Mouse (Mus musculus) kidney, embryonic 15.5 days (tissue): Measurements from ENCODE around the gene C8b. TPM values are rescaled to one million over a fixed set of nuclear protein-coding genes. Genes with fewer than 3 reads are reported as not detected.

Experiments used
- ATAC-seq: fragments of 200-750 bp; cut with Nextera tagmentation; replicated peaks from 2 replicates; pipeline ENCODE4 v1.8.0; 2017; ENCODE audit warnings: moderate TSS enrichment; ENCODE audit not compliant: low FRiP score
- H3K27ac ChIP-seq: fragments of 300-500 bp; sonication (generic); 2 replicates; pipeline ENCODE4 v1.5.1; 2015; ENCODE audit warnings: mild to moderate bottlenecking, inconsistent platforms
- H3K27me3 ChIP-seq: fragments of 300-500 bp; sonication (generic); 2 replicates; pipeline ENCODE4 v1.6.1; 2015; ENCODE audit warnings: inconsistent platforms
- H3K36me3 ChIP-seq: fragments of 300-500 bp; sonication (generic); 2 replicates; pipeline ENCODE4 v1.6.1; 2015; ENCODE audit warnings: inconsistent platforms
- H3K4me1 ChIP-seq: fragments of 300-500 bp; sonication (generic); 2 replicates; pipeline ENCODE4 v1.6.1; 2015; ENCODE audit warnings: inconsistent platforms
- H3K4me2 ChIP-seq: fragments of 300-500 bp; sonication (generic); 2 replicates; pipeline ENCODE4 v1.6.1; 2015; ENCODE audit warnings: moderate library complexity, mild to moderate bottlenecking, inconsistent platforms
- H3K4me3 ChIP-seq: fragments of 300-500 bp; sonication (generic); replicated peaks from 2 replicates; pipeline ENCODE4 v1.5.1; 2015; ENCODE audit warnings: mild to moderate bottlenecking, inconsistent platforms
- H3K9ac ChIP-seq: fragments of 300-500 bp; sonication (generic); 2 replicates; pipeline ENCODE4 v1.6.1; 2015; ENCODE audit warnings: mild to moderate bottlenecking, inconsistent platforms
- H3K9me3 ChIP-seq: fragments of 300-500 bp; sonication (generic); replicated peaks from 2 replicates; pipeline ENCODE4 v1.6.1; 2016; ENCODE audit warnings: inconsistent platforms
- WGBS: fragments of 180-500 bp; shearing (Covaris S2); methylation state at CpG from one replicate; pipeline ENCODE4 v1.1.7; 2015; ENCODE audit warnings: mixed read lengths; 5-methylcytosine and 5-hydroxymethylcytosine counted together
- polyA plus RNA-seq: library from polyadenylated mRNA; unstranded; fragments of >200 nt; fragmentation: Nextera tagmentation; extraction: Ambion mirVana; gene quantifications from 2 replicates; pipeline ENCODE4 v1.2.1, GENCODE M21; 2015

C8b gene
- polyA plus RNA-seq, 1 experiment from 2014 or later = 0.57 TPM

- H3K9ac ChIP-seq = no peak overlapping the region
- H3K9me3 ChIP-seq = no peaks in the 10 kb centered on the region
- no peak overlapping the region for H3K4me3 ChIP-seq
- ATAC-seq = no peak
- H3K27ac ChIP-seq = no peak overlapping the region
- no peak overlapping the region for H3K4me2 ChIP-seq
- WGBS = 76% methylated on average over 4 of the region's 4 CpGs
- H3K27me3 ChIP-seq = no peaks in the 10 kb centered on the region
- no peaks in the 10 kb centered on the region for H3K4me1 ChIP-seq
- H3K36me3 ChIP-seq = no peaks in the 10 kb centered on the region
These were observed 4.2 kb downstream of the C8b start for GRCm38 (mm10) chr4:104770331-104770730.

DNA sequence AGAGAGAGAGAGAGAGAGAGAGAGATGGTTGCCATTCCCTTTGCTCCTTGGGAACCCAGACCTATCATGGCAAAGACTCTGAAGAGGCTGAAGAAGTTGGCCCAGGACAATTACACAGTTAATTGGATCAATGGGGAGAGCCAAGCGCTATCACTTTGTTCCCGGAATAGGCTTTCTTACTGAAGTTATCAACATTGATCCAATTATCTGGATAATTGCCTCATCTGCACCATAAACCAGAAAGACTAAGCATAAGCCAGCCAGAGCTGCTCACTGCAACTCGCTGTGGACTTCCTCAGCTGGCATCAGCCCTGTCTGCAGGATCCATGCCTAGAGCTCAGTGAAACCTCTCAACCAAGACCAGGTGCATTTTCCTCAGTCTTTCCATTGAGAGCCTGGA is 9.5 kb downstream of the C8b start:
- Histone ChIP-seq H3K27ac (no peak overlapping the region), H3K4me1 (no peaks in the 10 kb centered on the region), H3K4me3 (no peak overlapping the region), H3K36me3 (no peaks in the 10 kb centered on the region), H3K27me3 (no peaks in the 10 kb centered on the region), H3K9me3 (no peaks in the 10 kb centered on the region), H3K9ac (no peak overlapping the region), H3K4me2 (no peak overlapping the region)
- no peak for ATAC-seq
- 73% methylated on average over 3 of the region's 3 CpGs for WGBS

DNA sequence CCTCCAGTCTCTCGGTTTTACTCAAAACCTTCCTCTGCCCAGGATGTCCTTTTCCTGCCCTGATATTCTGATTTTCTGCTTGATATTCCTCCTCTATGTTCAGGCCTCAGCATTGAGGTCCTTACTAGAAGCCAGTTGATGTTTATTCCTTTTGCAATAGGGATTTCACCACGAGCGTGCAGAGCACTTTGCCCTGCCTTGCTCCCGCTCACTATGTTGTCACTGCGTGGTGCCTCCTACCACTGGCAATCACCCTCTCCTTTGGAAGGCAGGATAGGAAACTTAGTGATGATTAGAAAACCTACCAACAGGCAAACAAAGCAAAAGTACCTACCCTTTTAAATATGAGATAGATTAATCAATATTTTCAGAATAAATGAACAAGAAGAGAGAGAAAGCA is 13.3 kb downstream of the C8b start:
- Histone ChIP-seq H3K36me3 (no peaks in the 10 kb centered on the region), H3K27me3 (no peaks in the 10 kb centered on the region), H3K4me3 (no peak overlapping the region), H3K9ac (no peak overlapping the region), H3K27ac (no peak overlapping the region), H3K4me1 (no peaks in the 10 kb centered on the region), H3K9me3 (no peaks in the 10 kb centered on the region), H3K4me2 (no peak overlapping the region)
- no peak for ATAC-seq
- 88% methylated on average over 5 of the region's 5 CpGs for WGBS

DNA sequence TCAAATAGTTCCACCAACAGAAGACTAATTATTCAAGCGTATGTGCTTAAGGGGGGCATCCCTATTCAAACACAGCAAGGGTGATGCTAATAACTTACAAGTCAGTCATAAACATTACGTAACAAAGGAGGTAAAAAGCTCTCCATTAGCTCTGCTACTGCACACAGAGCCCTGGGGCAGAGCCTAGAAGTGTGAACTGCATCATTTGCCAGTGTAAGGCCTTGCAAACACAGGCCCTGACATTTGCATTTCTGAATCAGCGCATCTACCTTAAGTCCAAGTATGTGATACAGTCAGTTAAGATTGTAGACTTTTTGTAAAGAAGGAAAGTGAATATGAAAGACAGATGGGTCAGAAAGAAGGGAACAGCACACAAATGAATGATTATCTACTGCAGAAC is 15.3 kb downstream of the C8b start:
- Histone ChIP-seq H3K4me2 (no peak overlapping the region), H3K9me3 (no peaks in the 10 kb centered on the region), H3K4me3 (no peak overlapping the region), H3K27me3 (no peaks in the 10 kb centered on the region), H3K27ac (no peak overlapping the region), H3K9ac (no peak overlapping the region), H3K36me3 (no peaks in the 10 kb centered on the region), H3K4me1 (no peaks in the 10 kb centered on the region)
- ATAC-seq = no peak
- 90% methylated on average over 3 of the region's 3 CpGs for WGBS

GRCm38 (mm10) chr4:104782346-104782745 is 16.2 kb downstream of the C8b start:
- no peaks in the 10 kb centered on the region for H3K27me3 ChIP-seq
- H3K4me3 ChIP-seq = no peak overlapping the region
- no peak overlapping the region for H3K4me2 ChIP-seq
- no peak overlapping the region for H3K9ac ChIP-seq
- WGBS = 83% methylated on average over 4 of the region's 4 CpGs
- no peaks in the 10 kb centered on the region for H3K9me3 ChIP-seq
- H3K4me1 ChIP-seq = no peaks in the 10 kb centered on the region
- H3K36me3 ChIP-seq = no peaks in the 10 kb centered on the region
- no peak overlapping the region for H3K27ac ChIP-seq
- no peak for ATAC-seq

- H3K9ac ChIP-seq = no peak overlapping the region
- no peaks in the 10 kb centered on the region for H3K36me3 ChIP-seq
- no peak for ATAC-seq
- 90% methylated on average over 4 of the region's 4 CpGs for WGBS
- no peak overlapping the region for H3K27ac ChIP-seq
- no peaks in the 10 kb centered on the region for H3K27me3 ChIP-seq
- no peaks in the 10 kb centered on the region for H3K9me3 ChIP-seq
- H3K4me2 ChIP-seq = no peak overlapping the region
- H3K4me1 ChIP-seq = no peaks in the 10 kb centered on the region
- H3K4me3 ChIP-seq = no peak overlapping the region
These were observed 26.0 kb downstream of the C8b start for GRCm38 (mm10) chr4:104792111-104792510.

DNA sequence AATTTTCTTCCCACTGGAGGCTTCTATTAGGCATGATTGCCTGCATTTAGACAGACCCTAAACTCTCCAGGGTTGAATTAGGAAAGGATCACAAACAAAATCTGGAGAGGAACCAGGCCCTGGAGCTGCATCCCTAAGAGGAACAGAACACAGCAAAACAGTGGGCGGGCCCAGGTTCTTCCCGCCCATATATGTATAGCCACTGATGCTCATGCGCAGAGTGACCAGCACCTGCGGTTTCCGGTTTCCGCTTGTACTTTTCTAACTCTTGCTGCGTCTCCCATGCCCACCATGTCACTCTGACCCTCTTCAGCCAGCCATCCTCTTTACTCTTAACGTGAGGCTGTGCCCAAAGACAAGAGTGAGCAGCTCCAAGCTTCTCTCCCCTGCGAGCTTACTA is 32.8 kb downstream of the C8b start:
- H3K4me1 ChIP-seq = no peaks in the 10 kb centered on the region
- no peak overlapping the region for H3K4me3 ChIP-seq
- no peak overlapping the region for H3K9ac ChIP-seq
- no peak for ATAC-seq
- H3K9me3 ChIP-seq = no peaks in the 10 kb centered on the region
- H3K36me3 ChIP-seq = no peaks in the 10 kb centered on the region
- 79% methylated on average over 9 of the region's 9 CpGs for WGBS
- H3K27ac ChIP-seq = no peak overlapping the region
- no peak overlapping the region for H3K4me2 ChIP-seq
- H3K27me3 ChIP-seq = no peaks in the 10 kb centered on the region

DNA sequence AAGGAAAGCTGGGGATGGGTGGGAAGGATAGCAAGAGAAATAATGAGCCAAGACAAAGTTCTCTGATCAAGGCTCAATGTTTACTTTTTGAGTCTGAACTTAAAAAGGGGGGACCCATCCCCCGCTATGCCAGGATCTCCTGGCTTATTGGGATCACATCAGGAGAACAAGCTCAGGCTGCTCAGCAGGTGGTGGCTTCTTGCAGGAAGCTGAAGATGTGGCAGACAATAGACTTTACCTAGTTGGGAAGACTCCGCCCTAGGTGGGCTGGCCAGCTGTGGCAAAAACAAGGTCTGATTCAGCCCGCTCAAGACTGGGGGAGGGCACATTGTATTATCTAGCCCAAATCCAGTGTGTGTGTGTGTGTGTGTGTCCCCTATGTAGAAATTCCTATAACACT is 35.5 kb downstream of the C8b start:
- H3K27ac ChIP-seq = no peak overlapping the region
- no peak overlapping the region for H3K9ac ChIP-seq
- WGBS = 97% methylated on average over 3 of the region's 3 CpGs
- H3K4me3 ChIP-seq = no peak overlapping the region
- no peaks in the 10 kb centered on the region for H3K27me3 ChIP-seq
- H3K36me3 ChIP-seq = no peaks in the 10 kb centered on the region
- H3K4me2 ChIP-seq = no peak overlapping the region
- no peaks in the 10 kb centered on the region for H3K4me1 ChIP-seq
- H3K9me3 ChIP-seq = no peaks in the 10 kb centered on the region
- ATAC-seq = no peak

DNA sequence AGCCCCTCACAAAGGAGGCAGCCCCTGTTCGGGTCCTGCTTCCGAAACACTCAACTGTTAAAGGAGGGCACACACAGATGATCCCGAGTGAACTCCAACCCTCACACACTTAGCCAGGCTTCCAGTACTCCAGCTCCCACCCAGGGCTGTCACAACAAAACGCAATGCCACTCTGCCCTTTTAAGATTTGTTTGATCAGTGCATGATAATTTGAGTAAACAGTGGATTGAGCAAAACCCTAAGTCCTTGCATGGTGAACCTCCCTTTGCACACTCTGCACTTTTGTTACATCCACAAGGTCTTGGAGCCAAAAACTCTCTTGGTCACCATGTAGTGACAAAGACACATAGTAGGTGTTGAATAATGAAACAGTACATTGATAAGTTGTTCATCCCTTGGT is 38.0 kb downstream of the C8b start:
- H3K4me2 ChIP-seq = no peak overlapping the region
- H3K4me3 ChIP-seq = no peak overlapping the region
- no peak overlapping the region for H3K9ac ChIP-seq
- WGBS = 87% methylated on average over 4 of the region's 4 CpGs
- H3K36me3 ChIP-seq = no peaks in the 10 kb centered on the region
- ATAC-seq = no peak
- H3K9me3 ChIP-seq = no peaks in the 10 kb centered on the region
- no peak overlapping the region for H3K27ac ChIP-seq
- H3K4me1 ChIP-seq = no peaks in the 10 kb centered on the region
- H3K27me3 ChIP-seq = no peaks in the 10 kb centered on the region

DNA sequence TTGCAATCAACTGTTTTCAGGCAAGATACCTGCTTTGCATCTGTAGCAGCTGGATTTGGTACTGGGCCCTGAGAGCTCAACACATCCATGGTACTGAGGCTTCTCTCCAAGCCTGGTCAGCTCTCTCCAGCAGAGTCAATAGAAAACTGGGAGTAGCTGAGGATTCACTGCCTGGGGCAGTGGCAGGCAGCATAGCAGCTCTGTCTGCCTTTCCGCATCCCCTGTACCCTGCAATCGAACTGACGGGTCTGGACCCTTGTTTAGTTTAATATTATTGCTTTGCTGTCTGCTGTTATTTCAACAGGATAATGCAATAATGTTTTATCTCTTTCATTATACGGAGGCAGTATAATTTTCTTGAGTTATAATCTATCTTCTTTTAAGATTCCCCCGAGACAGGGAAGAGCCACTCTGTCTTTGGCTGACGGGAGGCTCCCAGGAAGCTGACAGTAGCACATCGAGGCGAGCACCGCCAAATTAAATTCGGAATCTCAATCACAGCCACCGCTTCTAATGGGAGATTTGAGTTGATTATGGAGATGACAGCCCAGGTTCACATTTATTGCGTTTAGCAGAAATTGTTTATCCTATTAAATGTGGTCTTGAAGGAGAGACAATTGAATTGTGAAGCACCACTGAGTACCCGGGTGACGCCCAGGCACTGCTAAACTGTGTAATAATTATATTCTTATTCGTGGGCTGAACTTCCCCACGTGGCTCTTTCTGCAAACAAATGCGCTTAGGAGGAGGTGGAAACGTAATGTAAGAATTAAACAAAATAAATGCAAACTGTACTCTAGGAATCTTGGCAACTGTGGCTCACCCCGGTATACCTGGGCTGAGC is 39.5 kb downstream of the C8b start:
- H3K9me3 ChIP-seq = no peaks in the 10 kb centered on the region
- no peaks in the 10 kb centered on the region for H3K4me1 ChIP-seq
- WGBS = 81% methylated on average over 19 of the region's 19 CpGs
- ATAC-seq = no peak
- H3K4me2 ChIP-seq = no peak overlapping the region
- H3K27ac ChIP-seq = no peak overlapping the region
- no peaks in the 10 kb centered on the region for H3K36me3 ChIP-seq
- no peaks in the 10 kb centered on the region for H3K27me3 ChIP-seq
- H3K9ac ChIP-seq = no peak overlapping the region
- no peak overlapping the region for H3K4me3 ChIP-seq

- Histone ChIP-seq H3K9me3 (no peaks in the 10 kb centered on the region), H3K27me3 (no peaks in the 10 kb centered on the region)
These were observed 44.7 kb downstream of the C8b start for GRCm38 (mm10) chr4:104810710-104811286.

GRCm38 (mm10) chr4:104813617-104814016 is 47.5 kb downstream of the C8b start:
- no peak overlapping the region for H3K9ac ChIP-seq
- H3K27ac ChIP-seq = no peak overlapping the region
- ATAC-seq = no peak
- H3K4me3 ChIP-seq = no peak overlapping the region
- H3K36me3 ChIP-seq = no peaks in the 10 kb centered on the region
- no peaks in the 10 kb centered on the region for H3K9me3 ChIP-seq
- WGBS = 81% methylated on average over 2 of the region's 2 CpGs
- H3K4me2 ChIP-seq = no peak overlapping the region
- no peaks in the 10 kb centered on the region for H3K4me1 ChIP-seq
- no peaks in the 10 kb centered on the region for H3K27me3 ChIP-seq

More at GRCm38 (mm10) chr4:104810710-104811286, 44.7 kb downstream of the C8b start:
- Histone ChIP-seq H3K4me3 (no peak overlapping the region), H3K4me2 (no peak overlapping the region), H3K9ac (no peak overlapping the region), H3K36me3 (no peaks in the 10 kb centered on the region), H3K27ac (no peak overlapping the region), H3K4me1 (no peaks in the 10 kb centered on the region)
- no peak for ATAC-seq
- 63% methylated on average over 10 of the region's 10 CpGs for WGBS
